Mouse (Mus musculus): ENCODE measurements at regions not wholly inside any gene's neighbourhood (a gene's known extent, or its start where the extent isn't known, plus 50 kb on each side); places are given as distances from the start of the nearest gene placed in this dataset.

- H3K9ac ChIP-seq (ENCODE audit: low read length): no peak overlapping the region
- H3K27ac ChIP-seq (ENCODE audit: low read length): no peak overlapping the region
- H3K4me1 ChIP-seq (replicated peaks; ENCODE audit: control insufficient read depth, insufficient read depth, low read length): no peaks in the 10 kb centered on the region
- 44% methylated on average over 3 of the region's 3 CpGs for WGBS
- no peak overlapping the region for H3K4me2 ChIP-seq (ENCODE audit: low read depth, low read length)
- peak; percentile 66 for ATAC-seq (ENCODE audit: low read depth)
- H3K9me3 ChIP-seq (ENCODE audit: control insufficient read depth, low read length): no peaks in the 10 kb centered on the region
- no peaks in the 10 kb centered on the region for H3K27me3 ChIP-seq (ENCODE audit: control insufficient read depth, insufficient read depth, low read depth, low read length)
- no peaks in the 10 kb centered on the region for H3K36me3 ChIP-seq (ENCODE audit: control insufficient read depth, insufficient read depth, low read length)
- no peak overlapping the region for H3K4me3 ChIP-seq (ENCODE audit: low read length)
Observed at GRCm38 (mm10) chr9:25951144-25951543, 469.8 kb downstream of the Eepd1 start.

- WGBS: 59% methylated on average over 2 of the region's 2 CpGs
- H3K4me1 ChIP-seq (replicated peaks; ENCODE audit: control insufficient read depth, insufficient read depth, low read length): no peaks in the 10 kb centered on the region
Observed at GRCm38 (mm10) chr9:25959082-25959481, 477.7 kb downstream of the Eepd1 start.

GRCm38 (mm10) chr9:25985450-25985849 lies 504.1 kb downstream of the Eepd1 start:
- H3K36me3 ChIP-seq (ENCODE audit: control insufficient read depth, insufficient read depth, low read length): no peaks in the 10 kb centered on the region
- 66% methylated on average over 1 of the region's 1 CpGs for WGBS
- H3K4me1 ChIP-seq (replicated peaks; ENCODE audit: control insufficient read depth, insufficient read depth, low read length): no peaks in the 10 kb centered on the region
- no peak overlapping the region for H3K9ac ChIP-seq (ENCODE audit: low read length)
- ATAC-seq (ENCODE audit: low read depth): peak; percentile 58
- H3K4me2 ChIP-seq (ENCODE audit: low read depth, low read length): no peak overlapping the region
- no peaks in the 10 kb centered on the region for H3K9me3 ChIP-seq (ENCODE audit: control insufficient read depth, low read length)
- H3K27ac ChIP-seq (ENCODE audit: low read length): peak overlapping the region; percentile 47
- H3K27me3 ChIP-seq (ENCODE audit: control insufficient read depth, insufficient read depth, low read depth, low read length): no peaks in the 10 kb centered on the region
- H3K4me3 ChIP-seq (ENCODE audit: low read length): no peak overlapping the region

More at GRCm38 (mm10) chr9:25959082-25959481, 477.7 kb downstream of the Eepd1 start:
- no peak overlapping the region for H3K4me3 ChIP-seq (ENCODE audit: low read length)
- ATAC-seq (ENCODE audit: low read depth): peak; percentile 65
- H3K36me3 ChIP-seq (ENCODE audit: control insufficient read depth, insufficient read depth, low read length): no peaks in the 10 kb centered on the region
- H3K27me3 ChIP-seq (ENCODE audit: control insufficient read depth, insufficient read depth, low read depth, low read length): no peaks in the 10 kb centered on the region
- no peaks in the 10 kb centered on the region for H3K9me3 ChIP-seq (ENCODE audit: control insufficient read depth, low read length)
- H3K4me2 ChIP-seq (ENCODE audit: low read depth, low read length): no peak overlapping the region
- no peak overlapping the region for H3K27ac ChIP-seq (ENCODE audit: low read length)
- no peak overlapping the region for H3K9ac ChIP-seq (ENCODE audit: low read length)

GRCm38 (mm10) chr9:25985920-25986319 lies 504.6 kb downstream of the Eepd1 start:
- peak overlapping the region; percentile 47; the same call in 1 of the 2 replicates for H3K27ac ChIP-seq (ENCODE audit: low read length)
- H3K4me2 ChIP-seq (ENCODE audit: low read depth, low read length): no peak overlapping the region
- H3K36me3 ChIP-seq (ENCODE audit: control insufficient read depth, insufficient read depth, low read length): no peaks in the 10 kb centered on the region
- no peaks in the 10 kb centered on the region for H3K9me3 ChIP-seq (ENCODE audit: control insufficient read depth, low read length)
- H3K4me3 ChIP-seq (ENCODE audit: low read length): no peak overlapping the region
- no peaks in the 10 kb centered on the region for H3K27me3 ChIP-seq (ENCODE audit: control insufficient read depth, insufficient read depth, low read depth, low read length)
- WGBS: 63% methylated on average over 2 of the region's 2 CpGs
- peak; percentile 90 for ATAC-seq (ENCODE audit: low read depth)
- no peak overlapping the region for H3K9ac ChIP-seq (ENCODE audit: low read length)
- H3K4me1 ChIP-seq (replicated peaks; ENCODE audit: control insufficient read depth, insufficient read depth, low read length): no peaks in the 10 kb centered on the region

GRCm38 (mm10) chr9:26001821-26002220 lies 520.5 kb downstream of the Eepd1 start:
- ATAC-seq (ENCODE audit: low read depth): no peak
- Histone ChIP-seq H3K36me3 (ENCODE audit: control insufficient read depth, insufficient read depth, low read length) (no peaks in the 10 kb centered on the region), H3K9me3 (ENCODE audit: control insufficient read depth, low read length) (no peaks in the 10 kb centered on the region), H3K4me3 (ENCODE audit: low read length) (no peak overlapping the region), H3K4me2 (ENCODE audit: low read depth, low read length) (no peak overlapping the region), H3K27ac (ENCODE audit: low read length) (no peak overlapping the region), H3K27me3 (ENCODE audit: control insufficient read depth, insufficient read depth, low read depth, low read length) (no peaks in the 10 kb centered on the region), H3K4me1 (replicated peaks; ENCODE audit: control insufficient read depth, insufficient read depth, low read length) (no peaks in the 10 kb centered on the region), H3K9ac (ENCODE audit: low read length) (no peak overlapping the region)

Data from lung, embryonic 16.5 days (tissue).